ENCODE assay signal across 13 mouse cellular contexts in the genomic region with DNA sequence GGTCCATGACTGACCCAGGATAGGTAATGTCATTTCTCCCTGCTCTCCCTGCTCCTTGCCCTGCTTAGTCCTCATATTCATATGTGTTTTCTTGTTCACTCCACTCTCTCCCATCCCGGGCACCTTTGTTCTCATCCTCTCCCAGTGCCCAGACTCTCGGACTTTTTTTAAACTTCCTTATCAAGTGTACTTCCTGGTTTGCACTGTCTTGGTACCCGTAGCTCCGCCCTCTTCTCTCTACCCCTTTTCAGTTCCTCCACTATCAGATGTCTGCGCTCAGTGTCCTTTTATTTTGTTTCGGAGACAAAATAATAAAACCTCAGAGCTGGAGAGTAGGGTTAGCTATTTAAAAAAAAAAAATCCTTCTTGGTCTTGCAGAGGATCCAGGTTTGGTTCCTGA. TPM values are rescaled to one million over a fixed set of nuclear protein-coding genes. Genes with fewer than 3 reads are reported as not detected.
A peak's percentile ranks its signal among the peaks of the same experiment; 100 is the strongest.
DNase-seq lines count a peak whose midpoint lies in the region; ATAC-seq lines count a peak whose summit lies in the region.
"Had no signal": no experiment of that assay in that cellular context is flagged by ENCODE, and none has a peak within 500 bp of the region (broad histone marks: within the 10 kb centered on the region; RNA-seq: fewer than 3 reads in every experiment).

No protein-coding gene starts in this region.

- 53% methylated on average over 6 of the region's 6 CpGs for WGBS in heart, embryonic 13.5 days
- 53% methylated on average over 6 of the region's 6 CpGs for WGBS in heart, embryonic 10.5 days

- H3K36me3 ChIP-seq in heart, embryonic 13.5 days = no peaks in the 10 kb centered on the region
- no peaks in the 10 kb centered on the region for H3K36me3 ChIP-seq in heart, embryonic 10.5 days

- H3K9me3 ChIP-seq in heart, embryonic 13.5 days = no peaks in the 10 kb centered on the region
- no peaks in the 10 kb centered on the region for H3K9me3 ChIP-seq in heart, embryonic 10.5 days

- H3K27ac ChIP-seq in heart, embryonic 13.5 days (replicated peaks) = no peak overlapping the region
- no peak overlapping the region for H3K27ac ChIP-seq in heart, embryonic 10.5 days

- no peaks in the 10 kb centered on the region for H3K27me3 ChIP-seq in heart, embryonic 13.5 days (replicated peaks)
- H3K27me3 ChIP-seq in heart, embryonic 10.5 days (ENCODE audit: insufficient read depth, poor library complexity, severe bottlenecking) = no peaks in the 10 kb centered on the region

- H3K9ac ChIP-seq in heart, embryonic 13.5 days = no peak overlapping the region

- H3K4me2 ChIP-seq in heart, embryonic 13.5 days = peak overlapping the region; percentile 38

- no peaks in the 10 kb centered on the region for H3K4me1 ChIP-seq in heart, embryonic 13.5 days
- no peaks in the 10 kb centered on the region for H3K4me1 ChIP-seq in heart, embryonic 10.5 days

- no peak for ATAC-seq in heart, embryonic 13.5 days (ENCODE audit: extremely low read depth, insufficient number of reproducible peaks, low FRiP score, low TSS enrichment)
- peak; percentile 91 for ATAC-seq in megakaryocyte-erythroid progenitor cell, adult 5-6 weeks (replicated peaks; ENCODE audit: low FRiP score, low TSS enrichment, poor library complexity, severe bottlenecking)

- no peak overlapping the region for H3K4me3 ChIP-seq in heart, embryonic 13.5 days
- H3K4me3 ChIP-seq in heart, embryonic 10.5 days = no peak overlapping the region

- DNase-seq in heart, embryonic 10.5 days (ENCODE audit: low spot score) = no peak
- DNase-seq in MEL-GATA-1-ER (ENCODE audit: extremely low read depth, low read depth) = peak; percentile 88
- DNase-seq in induced T-regulatory cell, adult 2 months (ENCODE audit: low read depth) = peak; percentile 23
- DNase-seq in urinary bladder, postnatal 10 days (ENCODE audit: low spot score) = no peak
- no peak for DNase-seq in kidney, postnatal 14 days
- no peak for DNase-seq in adipocyte (ENCODE audit: low spot score)
- DNase-seq: adrenal gland, postnatal 14 days had no signal

RNA-seq across cellular contexts. Expression of a gene that starts 2.9 kb away (rescaled TPM):
- polyA plus RNA-seq in heart, embryonic 13.5 days (2015; fragmentation: Nextera tagmentation; extraction: Ambion mirVana) = 0.14 and 0.20 TPM in 2 replicates
- 0.08 TPM in 1 of 2 replicates, not detected in the other for polyA plus RNA-seq in heart, embryonic 10.5 days (2016; fragmentation: Nextera tagmentation; extraction: Ambion mirVana)
- 2.4 TPM in 1 of 2 replicates, not detected in the other for total RNA-seq in megakaryocyte-erythroid progenitor cell, adult 5-6 weeks (2014; fragmentation: Nextera tagmentation)
- total RNA-seq in megakaryocyte-erythroid progenitor cell, adult 5-6 weeks (2017) = 0.69 TPM in 1 of 2 replicates, not detected in the other
- total RNA-seq: gastrocnemius, adult 8-10 months; left cerebral cortex, adult 8-10 months had no signal
- polyA plus RNA-seq: embryonic facial prominence, embryonic 11.5 days; intestine, embryonic 14.5 days had no signal

RNA-seq across cellular contexts. Expression of a gene that starts 11.7 kb away (rescaled TPM):
- polyA plus RNA-seq in heart, embryonic 13.5 days (2015; fragmentation: Nextera tagmentation; extraction: Ambion mirVana) = 0.11 TPM in 1 of 2 replicates, not detected in the other
- polyA plus RNA-seq in heart, embryonic 10.5 days (2016; fragmentation: Nextera tagmentation; extraction: Ambion mirVana) = not detected in 2 replicates
- 0.50 TPM in 1 of 2 replicates, not detected in the other for total RNA-seq in megakaryocyte-erythroid progenitor cell, adult 5-6 weeks (2014; fragmentation: Nextera tagmentation)
- not detected in 2 replicates for total RNA-seq in megakaryocyte-erythroid progenitor cell, adult 5-6 weeks (2017)
- total RNA-seq: adrenal gland, postnatal 14 days; gastrocnemius, adult 8-10 months had no signal
- polyA plus RNA-seq: embryonic facial prominence, embryonic 11.5 days; intestine, embryonic 14.5 days had no signal

RNA-seq across cellular contexts. Expression of a gene that starts 39.1 kb away (rescaled TPM):
- 24.9 and 30.1 TPM in 2 replicates for polyA plus RNA-seq in heart, embryonic 13.5 days (2015; fragmentation: Nextera tagmentation; extraction: Ambion mirVana)
- polyA plus RNA-seq in heart, embryonic 10.5 days (2016; fragmentation: Nextera tagmentation; extraction: Ambion mirVana) = 28.9 and 37.9 TPM in 2 replicates
- 22.9 and 24.2 TPM in 2 replicates for total RNA-seq in megakaryocyte-erythroid progenitor cell, adult 5-6 weeks (2014; fragmentation: Nextera tagmentation)
- total RNA-seq in megakaryocyte-erythroid progenitor cell, adult 5-6 weeks (2017) = 9.7 and 12.5 TPM in 2 replicates

RNA-seq across cellular contexts. Expression of a gene that starts 39.6 kb away (rescaled TPM):
- 0.48 and 0.76 TPM in 2 replicates for polyA plus RNA-seq in heart, embryonic 13.5 days (2015; fragmentation: Nextera tagmentation; extraction: Ambion mirVana)
- 0.67 TPM in 1 of 2 replicates, not detected in the other for polyA plus RNA-seq in heart, embryonic 10.5 days (2016; fragmentation: Nextera tagmentation; extraction: Ambion mirVana)
- 1.3 TPM in 1 of 2 replicates, not detected in the other for total RNA-seq in megakaryocyte-erythroid progenitor cell, adult 5-6 weeks (2014; fragmentation: Nextera tagmentation)
- 0.75 and 1.0 TPM in 2 replicates for total RNA-seq in megakaryocyte-erythroid progenitor cell, adult 5-6 weeks (2017)
- polyA plus RNA-seq: embryonic facial prominence, embryonic 11.5 days had no signal

RNA-seq across cellular contexts. Expression of a gene that starts 51.9 kb away (rescaled TPM):
- polyA plus RNA-seq in heart, embryonic 13.5 days (2015; fragmentation: Nextera tagmentation; extraction: Ambion mirVana) = 0.27 and 0.76 TPM in 2 replicates
- polyA plus RNA-seq in heart, embryonic 10.5 days (2016; fragmentation: Nextera tagmentation; extraction: Ambion mirVana) = not detected in 2 replicates
- 4.5 and 6.0 TPM in 2 replicates for total RNA-seq in megakaryocyte-erythroid progenitor cell, adult 5-6 weeks (2014; fragmentation: Nextera tagmentation)
- total RNA-seq in megakaryocyte-erythroid progenitor cell, adult 5-6 weeks (2017) = 3.8 TPM in 1 of 2 replicates, not detected in the other

Comparison
In these comparisons a context has a peak if more than half of its experiments do, and no peak if none do; other contexts are left out.
1. DNase-seq: peak in MEL-GATA-1-ER (single experiment) and induced T-regulatory cell, adult 2 months (single experiment); none in heart, embryonic 10.5 days (single experiment), urinary bladder, postnatal 10 days (single experiment), kidney, postnatal 14 days (single experiment) and adipocyte (single experiment).